Mouse (Mus musculus) MN1 (cell line): ENCODE measurements around the gene Sh2b2.
A peak's percentile ranks its signal among the peaks of the same experiment; 100 is the strongest.

Experiments
- DNase-seq: peaks from one replicate; pipeline ENCODE4 v3.0.0-alpha.2; 2016; ENCODE audit warnings: low spot score

The Sh2b2 gene

GRCm38 (mm10) chr5:136246452-136246838 lies at the start of gene Sh2b2:
TSS of gene Sh2b2 (minus strand) at chr5:136246556.
- no peak for DNase-seq

GRCm38 (mm10) chr5:136292971-136293418 lies 46.6 kb upstream of the Sh2b2 start:
- DNase-seq, result no peak

GRCm38 (mm10) chr5:136292361-136292760 lies 46.0 kb upstream of the Sh2b2 start:
- DNase-seq, result no peak

- no peak for DNase-seq
Measured at GRCm38 (mm10) chr5:136291562-136291961, 45.2 kb upstream of the Sh2b2 start.

- DNase-seq, result no peak
Measured at GRCm38 (mm10) chr5:136289776-136290175, 43.4 kb upstream of the Sh2b2 start.

- no peak for DNase-seq
Measured at GRCm38 (mm10) chr5:136288351-136289081, 42.2 kb upstream of the Sh2b2 start.

- DNase-seq, result no peak
Measured at GRCm38 (mm10) chr5:136286566-136286965, 40.2 kb upstream of the Sh2b2 start.

GRCm38 (mm10) chr5:136285106-136285505 lies 38.8 kb upstream of the Sh2b2 start:
- no peak for DNase-seq

- peak; percentile 45 for DNase-seq
Measured at GRCm38 (mm10) chr5:136281351-136281750, 35.0 kb upstream of the Sh2b2 start.

GRCm38 (mm10) chr5:136274739-136275138 lies 28.4 kb upstream of the Sh2b2 start:
- no peak for DNase-seq

- DNase-seq, result no peak
Measured at GRCm38 (mm10) chr5:136269937-136270336, 23.6 kb upstream of the Sh2b2 start.

- no peak for DNase-seq
Measured at GRCm38 (mm10) chr5:136266077-136266476, 19.7 kb upstream of the Sh2b2 start.

- DNase-seq, result peak; percentile 54
Measured at GRCm38 (mm10) chr5:136263342-136263741, 17.0 kb upstream of the Sh2b2 start.

- peak; percentile 86 for DNase-seq
Measured at GRCm38 (mm10) chr5:136258919-136259318, 12.6 kb upstream of the Sh2b2 start.

GRCm38 (mm10) chr5:136252899-136253298 lies 6.5 kb upstream of the Sh2b2 start:
- peak; percentile 89 for DNase-seq

- DNase-seq, result peak; percentile 69
Measured at GRCm38 (mm10) chr5:136251004-136251403, 4.6 kb upstream of the Sh2b2 start.

GRCm38 (mm10) chr5:136248441-136248840 lies 2.1 kb upstream of the Sh2b2 start:
- DNase-seq, result no peak

- DNase-seq, result peak; percentile 85
Measured at GRCm38 (mm10) chr5:136245541-136246451, 560 bp downstream of the Sh2b2 start.

- DNase-seq, result peak; percentile 94
Measured at GRCm38 (mm10) chr5:136244762-136245540, 1.4 kb downstream of the Sh2b2 start.

GRCm38 (mm10) chr5:136243851-136244761 lies 2.2 kb downstream of the Sh2b2 start:
- DNase-seq, result peak; percentile 71

- DNase-seq, result no peak
Measured at GRCm38 (mm10) chr5:136241161-136241560, 5.2 kb downstream of the Sh2b2 start.
